Mouse (Mus musculus) MEL (cell line): ENCODE results near the gene Trim46. TPM values are rescaled to one million over a fixed set of nuclear protein-coding genes. Genes with fewer than 3 reads are reported as not detected.

Experiments used
- DNase-seq: peaks from one replicate; pipeline ENCODE4 v3.0.0; 2011; ENCODE audit warnings: low read depth, low spot score
- H3K27ac ChIP-seq: 2 replicates; pipeline ENCODE4 v1.5.1; 2012; ENCODE audit warnings: low read depth, mild to moderate bottlenecking, control low read depth, low read length, moderate library complexity; ENCODE audit not compliant: control insufficient read depth
- H3K27me3 ChIP-seq, 2 experiments: fragments of 150-350 bp in 1 of 2; sonication (generic) in 1 of 2; 2 replicates each; pipeline ENCODE4 v1.6.1; 2012; ENCODE audit warnings: low read length in 2 of 2, mild to moderate bottlenecking in 2 of 2, improper control_type of control experiment in 1 of 2, moderate library complexity in 1 of 2; ENCODE audit not compliant: insufficient read depth in 2 of 2, control insufficient read depth in 1 of 2
- H3K36me3 ChIP-seq, 2 experiments: 2 replicates each; pipeline ENCODE4 v1.6.1; 2012 to 2014; ENCODE audit warnings: low read length in 2 of 2, improper control_type of control experiment in 1 of 2, inconsistent platforms in 1 of 2, mild to moderate bottlenecking in 1 of 2; ENCODE audit not compliant: insufficient read depth in 2 of 2, control insufficient read depth in 1 of 2
- H3K4me1 ChIP-seq, 2 experiments: fragments of 150-350 bp in 1 of 2; sonication (generic) in 1 of 2; 2 replicates each; pipeline ENCODE4 v1.6.1; 2012; ENCODE audit warnings: low read length in 2 of 2, improper control_type of control experiment in 1 of 2, mild to moderate bottlenecking in 1 of 2; ENCODE audit not compliant: insufficient read depth in 2 of 2, control insufficient read depth in 1 of 2
- H3K4me3 ChIP-seq, 2 experiments: fragments of 150-350 bp in 1 of 2; sonication (generic) in 1 of 2; 2 replicates each; pipeline ENCODE4 v1.5.1; 2012; ENCODE audit warnings: low read depth in 2 of 2, low read length in 2 of 2, mild to moderate bottlenecking in 2 of 2, moderate library complexity in 2 of 2, control low read depth in 1 of 2, improper control_type of control experiment in 1 of 2; ENCODE audit not compliant: control insufficient read depth in 1 of 2, insufficient read depth in 1 of 2
- H3K79me2 ChIP-seq: 2 replicates; pipeline ENCODE4 v1.6.1; 2012; ENCODE audit warnings: mild to moderate bottlenecking, low read length, moderate library complexity; ENCODE audit not compliant: control insufficient read depth, poor library complexity, insufficient read depth
- H3K9ac ChIP-seq: 2 replicates; pipeline ENCODE4 v1.6.1; 2012; ENCODE audit warnings: low read depth, mild to moderate bottlenecking, control low read depth, low read length, moderate library complexity; ENCODE audit not compliant: control insufficient read depth, poor library complexity, severe bottlenecking
- H3K9me3 ChIP-seq: fragments of 150-350 bp; sonication (generic); replicated peaks from 2 replicates; pipeline ENCODE4 v1.6.1; 2012; ENCODE audit warnings: mild to moderate bottlenecking, low read length, improper control_type of control experiment, moderate library complexity; ENCODE audit not compliant: insufficient read depth
- BHLHE40 ChIP-seq: IDR thresholded peaks from 2 replicates; pipeline ENCODE4 v1.6.1; 2012; ENCODE audit warnings: low read depth, mild to moderate bottlenecking, inconsistent platforms, low read length, improper control_type of control experiment, borderline replicate concordance
- CTCF ChIP-seq, 3 experiments: IDR thresholded peaks in 2 of 3; conservative IDR thresholded peaks in 1 of 3; 2 replicates each; pipeline ENCODE4 v1.5.1; 2011 to 2012; ENCODE audit warnings: low read length in 3 of 3, low read depth in 2 of 3, mild to moderate bottlenecking in 2 of 3, improper control_type of control experiment in 1 of 3, inconsistent platforms in 1 of 3, mixed read lengths in 1 of 3, moderate library complexity in 1 of 3; ENCODE audit not compliant: control insufficient read depth in 1 of 3, insufficient read depth in 1 of 3, poor library complexity in 1 of 3, severe bottlenecking in 1 of 3
- E2F4 ChIP-seq: IDR thresholded peaks from 2 replicates; pipeline ENCODE4 v1.6.1; 2011; ENCODE audit warnings: low read depth, low read length, improper control_type of control experiment, borderline replicate concordance
- EP300 ChIP-seq, 2 experiments: IDR thresholded peaks; 2 replicates each; pipeline ENCODE4 v1.6.1; 2011; ENCODE audit warnings: improper control_type of control experiment in 2 of 2, low read length in 2 of 2, low read depth in 1 of 2, mild to moderate bottlenecking in 1 of 2
- HCFC1 ChIP-seq: IDR thresholded peaks from 2 replicates; pipeline ENCODE4 v1.6.1; 2012; ENCODE audit warnings: low read depth, mild to moderate bottlenecking, inconsistent platforms, low read length, improper control_type of control experiment, moderate library complexity
- KAT2A ChIP-seq: conservative IDR thresholded peaks from 2 replicates; pipeline ENCODE4 v1.6.1; 2012; ENCODE audit warnings: low read depth, low read length, improper control_type of control experiment, inconsistent platforms
- MAFK ChIP-seq: IDR thresholded peaks from 2 replicates; pipeline ENCODE4 v1.6.1; 2011; ENCODE audit warnings: low read depth, mild to moderate bottlenecking, low read length, improper control_type of control experiment, borderline replicate concordance
- MEF2A ChIP-seq: IDR thresholded peaks from 2 replicates; pipeline ENCODE4 v1.6.1; 2014; ENCODE audit warnings: low read depth, mild to moderate bottlenecking, inconsistent platforms, low read length, improper control_type of control experiment; ENCODE audit not compliant: poor library complexity, insufficient replicate concordance, severe bottlenecking; ENCODE audit errors: extremely low read depth
- MXI1 ChIP-seq: IDR thresholded peaks from 2 replicates; pipeline ENCODE4 v1.6.1; 2011; ENCODE audit warnings: mild to moderate bottlenecking, low read depth, low read length, improper control_type of control experiment
- NELFE ChIP-seq: IDR thresholded peaks from 2 replicates; pipeline ENCODE4 v1.6.1; 2011; ENCODE audit warnings: low read depth, low read length, improper control_type of control experiment
- NRF1 ChIP-seq: IDR thresholded peaks from 2 replicates; pipeline ENCODE4 v1.6.1; 2014; ENCODE audit warnings: low read depth, mild to moderate bottlenecking, inconsistent platforms, low read length, improper control_type of control experiment, moderate library complexity; ENCODE audit not compliant: poor library complexity, insufficient read depth, severe bottlenecking
- POLR2A ChIP-seq, 2 experiments: IDR thresholded peaks; 2 replicates each; pipeline ENCODE4 v1.6.1; 2011 to 2012; ENCODE audit warnings: low read length in 2 of 2, mild to moderate bottlenecking in 2 of 2, control low read depth in 1 of 2, improper control_type of control experiment in 1 of 2, low read depth in 1 of 2, moderate library complexity in 1 of 2; ENCODE audit not compliant: control insufficient read depth in 1 of 2, insufficient read depth in 1 of 2, poor library complexity in 1 of 2
- POLR2AphosphoS2 ChIP-seq: IDR thresholded peaks from 2 replicates; pipeline ENCODE4 v1.6.1; 2011; ENCODE audit warnings: low read length, improper control_type of control experiment
- SIN3A ChIP-seq: IDR thresholded peaks from 2 replicates; pipeline ENCODE4 v1.6.1; 2012; ENCODE audit warnings: low read length, improper control_type of control experiment, inconsistent platforms
- TAL1 ChIP-seq: IDR thresholded peaks from 2 replicates; pipeline ENCODE4 v1.6.1; 2012; ENCODE audit warnings: mild to moderate bottlenecking, inconsistent platforms, low read length, moderate library complexity, mixed read lengths
- TBP ChIP-seq: IDR thresholded peaks from 2 replicates; pipeline ENCODE4 v1.8.0; 2011; ENCODE audit warnings: low read depth, low read length, improper control_type of control experiment
- USF1 ChIP-seq: IDR thresholded peaks from 2 replicates; pipeline ENCODE4 v1.6.1; 2014; ENCODE audit warnings: low read depth, mild to moderate bottlenecking, inconsistent platforms, low read length, improper control_type of control experiment, moderate library complexity
- USF2 ChIP-seq, 2 experiments: IDR thresholded peaks; 2 replicates each; pipeline ENCODE4 v1.6.1; 2011 to 2012; ENCODE audit warnings: improper control_type of control experiment in 2 of 2, low read length in 2 of 2, borderline replicate concordance in 1 of 2, inconsistent platforms in 1 of 2, low read depth in 1 of 2, mild to moderate bottlenecking in 1 of 2; ENCODE audit not compliant: insufficient read depth in 1 of 2
- ZKSCAN1 ChIP-seq: IDR thresholded peaks from 2 replicates; pipeline ENCODE4 v1.6.1; 2012; ENCODE audit warnings: low read depth, mild to moderate bottlenecking, inconsistent platforms, low read length, improper control_type of control experiment, moderate library complexity
- ZMIZ1 ChIP-seq: IDR thresholded peaks from 2 replicates; pipeline ENCODE4 v1.6.1; 2012; ENCODE audit warnings: low read depth, mild to moderate bottlenecking, inconsistent platforms, low read length, improper control_type of control experiment, moderate library complexity
- polyA plus RNA-seq, 2 experiments: library from polyadenylated mRNA; stranded (reverse) in 1 of 2; unstranded in 1 of 2; fragments of >175 nt in 1 of 2; fragments of >200 nt in 1 of 2; gene quantifications; 2 replicates each; pipeline versions ENCODE4 v1.2.1 to v1.2.4; 2012; ENCODE audit warnings: low replicate concordance in 2 of 2, low read depth in 1 of 2; ENCODE audit not compliant: insufficient read length in 2 of 2, insufficient read depth in 1 of 2, missing spikeins in 1 of 2
- total RNA-seq: library from RNA; depleted of rRNA; stranded (reverse); fragments of 300-350 nt; gene quantifications from 2 replicates; pipeline ENCODE4 v1.2.3, GENCODE M21; 2012

Gene Trim46
- total and polyA plus RNA-seq, 3 experiments = 3.3 to 7.7 TPM; not detected in 1

DNA sequence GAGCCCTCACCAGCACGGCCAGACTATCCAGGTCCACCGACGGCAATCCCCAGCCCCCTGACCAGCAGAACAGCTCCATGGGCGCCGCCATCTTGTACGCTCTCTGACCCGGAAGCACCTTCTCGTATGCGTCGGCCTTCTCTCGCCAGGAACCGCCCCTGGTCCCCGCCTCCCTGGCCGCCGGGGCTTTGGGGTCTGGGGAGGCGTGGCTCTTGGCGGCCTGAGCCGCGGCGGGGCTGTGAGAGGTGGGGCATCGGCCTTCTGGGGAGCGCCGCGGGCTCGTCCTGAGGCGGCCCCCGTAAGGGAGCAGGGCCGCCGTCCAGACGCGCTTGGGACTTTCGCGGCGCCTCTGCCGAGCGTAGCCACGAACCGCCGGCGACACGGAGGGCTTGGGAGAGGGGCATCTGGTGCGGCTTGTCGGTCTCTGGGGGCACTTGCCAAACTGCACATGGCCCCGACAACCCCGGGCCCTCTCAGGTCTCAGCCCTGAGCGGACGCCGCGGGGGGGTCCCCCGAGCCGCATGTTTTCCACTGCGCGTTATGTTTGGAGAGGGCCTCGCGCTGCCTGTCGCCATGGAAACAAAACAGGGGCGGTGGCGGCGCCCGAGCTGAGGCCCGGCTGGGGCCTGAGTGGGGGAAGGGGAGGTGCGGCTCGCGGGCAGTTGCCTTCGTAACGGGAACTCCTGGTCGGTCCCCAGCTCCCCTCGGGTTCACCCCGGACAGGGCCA is 32.1 kb downstream of the Trim46 start (continued):
- TF ChIP-seq SIN3A (peak; percentile 91), NRF1 (peak; percentile 49; the same call in 1 of the 2 replicates), HCFC1 (peak; percentile 97)

DNA sequence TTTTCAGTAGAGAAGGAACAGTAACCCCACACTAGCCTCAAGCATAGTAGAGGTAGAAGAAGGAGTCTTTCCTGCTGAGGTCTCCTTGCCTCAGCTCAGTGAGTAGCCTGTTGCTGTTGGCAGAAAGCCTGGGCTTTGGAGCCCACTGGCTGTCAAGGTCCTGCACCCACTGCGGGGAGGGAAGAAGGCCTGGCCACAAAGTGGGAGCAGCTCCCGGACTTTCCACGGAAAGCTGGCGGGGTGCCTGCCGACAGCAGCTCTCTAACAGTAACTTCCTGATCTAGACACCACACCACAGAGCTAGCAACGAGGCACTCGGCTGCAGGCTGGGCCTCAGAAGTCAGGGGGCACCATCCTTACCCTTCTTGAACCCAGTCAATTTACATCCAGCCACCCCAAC is 35.4 kb downstream of the Trim46 start:
- Histone ChIP-seq H3K27ac (no peak overlapping the region), H3K4me3 (no peak overlapping the region), H3K79me2 (peaks cover 10% of the 10 kb centered on the region), H3K36me3 (peaks cover 0 to 9% of the 10 kb centered on the region in 2 experiments; a peak in 3 of 4 replicates), H3K4me1 (peaks cover 2 to 14% of the 10 kb centered on the region in 2 experiments; a peak in 3 of 4 replicates), H3K9ac (no peak overlapping the region)
- no peak for DNase-seq
- TF ChIP-seq NRF1 = no peak
- TF ChIP-seq, all 39 proteins: peak for 0
- Histone ChIP-seq H3K9me3 (no peaks in the 10 kb centered on the region), H3K27me3 (no peaks in the 10 kb centered on the region)

DNA sequence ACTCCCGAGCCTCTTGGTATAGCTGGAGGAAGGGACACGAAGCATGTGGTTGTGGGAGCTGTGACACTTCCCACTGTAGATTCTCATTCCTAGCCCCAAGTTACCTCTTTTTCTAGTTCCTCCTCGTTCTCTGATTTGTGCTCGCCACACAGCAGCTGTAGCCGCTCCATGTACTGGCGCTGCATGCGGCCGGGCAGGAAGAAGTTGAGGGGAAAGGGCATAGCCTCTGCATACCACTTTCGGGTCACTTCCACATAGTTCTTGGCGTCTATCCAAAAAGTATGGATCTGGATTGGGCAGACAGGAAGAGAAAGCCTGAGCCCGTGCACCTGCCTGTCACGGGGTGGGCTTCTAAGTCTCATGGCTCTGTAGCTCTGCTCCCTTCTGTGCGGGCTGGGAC is 35.9 kb downstream of the Trim46 start:
- no peak overlapping the region for H3K4me3 ChIP-seq

More for the DNA sequence above, 35.9 kb downstream of the Trim46 start:
- peaks cover under 1 to 11% of the 10 kb centered on the region in 2 experiments; a peak in 3 of 4 replicates for H3K4me1 ChIP-seq
- H3K79me2 ChIP-seq = peaks cover 10% of the 10 kb centered on the region
- H3K27me3 ChIP-seq = no peaks in the 10 kb centered on the region
- no peak overlapping the region for H3K9ac ChIP-seq
- H3K9me3 ChIP-seq = no peaks in the 10 kb centered on the region
- no peak overlapping the region for H3K27ac ChIP-seq
- H3K36me3 ChIP-seq = peaks cover 0 to 6% of the 10 kb centered on the region in 2 experiments; a peak in 3 of 4 replicates
- TF ChIP-seq POLR2AphosphoS2 (no peak), KAT2A (no peak), USF2 (IDR thresholded peaks at IDR 0.05; ENCODE audit: borderline replicate concordance in 1 of 2, insufficient read depth in 1 of 2, low read depth in 1 of 2, low read length in 2 of 2) (no peak), ZMIZ1 (no peak), POLR2A (IDR thresholded peaks at IDR 0.05; ENCODE audit: control insufficient read depth in 1 of 2, insufficient read depth in 1 of 2, low read depth in 1 of 2, low read length in 2 of 2, poor library complexity in 1 of 2) (no peak), MXI1 (no peak), NELFE (no peak), MAFK (no peak), TAL1 (no peak), MEF2A (no peak), E2F4 (no peak), CTCF (IDR thresholded peaks at IDR 0.05 in 2 of 3, conservative IDR thresholded peaks at IDR 0.05 in 1 of 3; ENCODE audit: control insufficient read depth in 1 of 3, insufficient read depth in 1 of 3, low read depth in 2 of 3, low read length in 3 of 3, poor library complexity in 1 of 3, severe bottlenecking in 1 of 3) (no peak), USF1 (no peak), TBP (no peak), EP300 (IDR thresholded peaks at IDR 0.05; ENCODE audit: low read depth in 1 of 2, low read length in 2 of 2) (no peak), SIN3A (no peak), BHLHE40 (no peak), ZKSCAN1 (no peak)
- TF ChIP-seq, all 39 proteins: peak for 0
- no peak for DNase-seq
